Mouse (Mus musculus): ENCODE data around the gene Zmynd8. TPM values are rescaled to one million over a fixed set of nuclear protein-coding genes. Genes with fewer than 3 reads are reported as not detected.

Gene Zmynd8
- polyA plus RNA-seq, 1 experiment, result 57.7 TPM

DNA sequence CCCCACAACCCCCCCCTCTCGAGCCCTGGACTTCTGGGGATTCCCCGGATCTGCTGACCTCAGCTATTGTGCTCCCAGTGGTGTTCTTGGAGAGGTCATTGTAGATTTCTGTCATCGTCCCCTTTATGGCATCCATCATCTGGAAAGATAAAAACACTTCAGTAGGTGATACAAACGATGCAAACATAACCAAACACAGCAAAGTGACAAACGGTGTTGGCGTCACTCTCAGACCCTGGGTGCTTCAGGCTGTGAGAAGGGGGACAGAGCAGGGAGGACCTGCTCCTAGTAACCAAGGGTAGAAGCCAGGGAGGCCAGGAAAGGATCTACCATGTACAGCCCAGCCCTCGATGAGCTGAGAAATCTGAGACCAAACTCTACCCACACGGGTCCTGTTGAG lies 100.9 kb downstream of the Zmynd8 start:
- no peaks in the 10 kb centered on the region for H3K9me3 ChIP-seq
- TF ChIP-seq GATA1 (IDR thresholded peaks at IDR 0.05; ENCODE audit: borderline replicate concordance, low read length), result no peak
- TF ChIP-seq FLI1 (IDR thresholded peaks at IDR 0.05; ENCODE audit: low read length), result no peak
- no peak overlapping the region for H3K4me3 ChIP-seq (replicated peaks)
- H3K4me1 ChIP-seq, result peaks cover 75% of the 10 kb centered on the region
- no peaks in the 10 kb centered on the region for H3K27me3 ChIP-seq (replicated peaks)
- H3K36me3 ChIP-seq (replicated peaks; ENCODE audit: low read length), result peaks cover 92% of the 10 kb centered on the region

- Histone ChIP-seq H3K36me3 (replicated peaks; ENCODE audit: low read length) (peaks cover 95% of the 10 kb centered on the region), H3K9me3 (no peaks in the 10 kb centered on the region), H3K4me1 (peaks cover 89% of the 10 kb centered on the region), H3K4me3 (replicated peaks) (peak overlapping the region; percentile 66), H3K27me3 (replicated peaks) (no peaks in the 10 kb centered on the region)
- peak; percentile 68; the same call in 1 of the 2 replicates for TF ChIP-seq FLI1 (IDR thresholded peaks at IDR 0.05; ENCODE audit: low read length)
- peak; percentile 81; the same call in 1 of the 3 replicates for TF ChIP-seq GATA1 (IDR thresholded peaks at IDR 0.05; ENCODE audit: borderline replicate concordance, low read length)
These were observed 105.6 kb downstream of the Zmynd8 start for GRCm38 (mm10) chr2:165793283-165793638.

GRCm38 (mm10) chr2:165792431-165793282 lies 106.2 kb downstream of the Zmynd8 start:
- TF ChIP-seq FLI1 (IDR thresholded peaks at IDR 0.05; ENCODE audit: low read length), result 0 out of 2 replicates have a peak, but pooled peaks have one; percentile 12
- no peak for TF ChIP-seq GATA1 (IDR thresholded peaks at IDR 0.05; ENCODE audit: borderline replicate concordance, low read length)
- H3K9me3 ChIP-seq, result no peaks in the 10 kb centered on the region
- H3K4me1 ChIP-seq, result peaks cover 89% of the 10 kb centered on the region
- H3K36me3 ChIP-seq (replicated peaks; ENCODE audit: low read length), result peaks cover 95% of the 10 kb centered on the region
- no peaks in the 10 kb centered on the region for H3K27me3 ChIP-seq (replicated peaks)
- peak overlapping the region; percentile 83 for H3K4me3 ChIP-seq (replicated peaks)

DNA sequence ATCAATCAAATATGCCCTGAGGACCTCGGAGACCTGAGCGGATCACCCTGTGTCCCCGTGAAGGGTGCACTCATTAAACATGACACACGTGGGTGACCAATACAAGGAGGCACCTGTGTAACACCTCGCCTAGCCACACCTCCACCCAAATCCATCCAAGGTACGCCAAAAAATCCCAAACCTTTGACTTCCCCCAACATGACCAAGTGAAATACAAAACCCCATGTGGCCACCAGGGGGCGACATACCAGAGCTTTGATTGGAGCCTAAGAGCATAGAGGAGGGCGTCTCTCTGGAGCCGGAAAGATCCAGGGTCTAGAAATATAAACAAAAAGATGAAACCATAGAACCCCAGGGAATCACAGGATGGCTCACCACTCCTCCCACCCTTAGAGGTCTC lies 107.2 kb downstream of the Zmynd8 start:
- H3K9me3 ChIP-seq, result no peaks in the 10 kb centered on the region
- no peaks in the 10 kb centered on the region for H3K27me3 ChIP-seq (replicated peaks)
- H3K4me1 ChIP-seq, result peaks cover 88% of the 10 kb centered on the region
- peak overlapping the region; percentile 78 for H3K4me3 ChIP-seq (replicated peaks)
- TF ChIP-seq FLI1 (IDR thresholded peaks at IDR 0.05; ENCODE audit: low read length), result no peak
- no peak for TF ChIP-seq GATA1 (IDR thresholded peaks at IDR 0.05; ENCODE audit: borderline replicate concordance, low read length)
- peaks cover 95% of the 10 kb centered on the region for H3K36me3 ChIP-seq (replicated peaks; ENCODE audit: low read length)

DNA sequence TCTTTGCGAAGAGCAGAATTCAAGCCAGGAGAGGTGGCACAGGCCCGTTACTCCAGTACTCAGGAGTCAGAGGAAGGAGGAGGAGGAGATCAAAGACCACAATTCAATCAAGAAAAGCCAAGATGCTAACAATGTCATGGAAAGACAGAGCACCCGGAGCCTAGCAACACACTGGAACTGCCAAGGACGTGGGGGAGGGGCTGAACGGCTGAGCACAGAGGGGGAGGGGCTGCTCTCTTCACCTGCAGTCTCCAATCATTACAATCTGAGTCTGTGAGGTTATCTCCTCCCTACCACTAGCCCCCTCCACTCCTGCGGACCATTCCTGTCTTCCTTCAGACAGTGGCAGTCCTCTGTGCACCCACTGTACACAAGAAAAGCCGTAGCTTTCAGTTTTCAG lies 107.8 kb downstream of the Zmynd8 start:
- Histone ChIP-seq H3K9me3 (no peaks in the 10 kb centered on the region), H3K36me3 (replicated peaks; ENCODE audit: low read length) (peaks cover 97% of the 10 kb centered on the region), H3K4me1 (peaks cover 83% of the 10 kb centered on the region), H3K4me3 (replicated peaks) (no peak overlapping the region), H3K27me3 (replicated peaks) (no peaks in the 10 kb centered on the region)
- no peak for TF ChIP-seq GATA1 (IDR thresholded peaks at IDR 0.05; ENCODE audit: borderline replicate concordance, low read length)

DNA sequence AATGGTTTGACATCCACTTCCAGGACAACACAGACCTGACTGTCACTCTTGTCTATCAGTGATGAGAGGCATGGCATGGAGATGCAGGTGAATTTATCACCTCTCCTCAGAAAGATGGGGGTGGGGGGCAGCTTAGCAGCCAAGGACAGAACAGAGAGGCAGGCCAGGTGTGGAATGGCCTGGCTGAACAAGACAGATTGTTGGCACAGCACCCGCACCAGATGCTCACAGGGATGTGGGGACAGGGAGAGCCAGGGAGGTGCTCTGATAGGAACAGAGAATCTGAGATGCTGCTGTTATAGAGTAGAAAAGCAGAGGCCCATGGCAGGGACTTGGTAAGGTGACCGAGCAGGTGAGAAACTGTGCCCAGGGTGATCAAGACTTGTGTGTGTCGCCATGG lies 109.1 kb downstream of the Zmynd8 start:
- no peak overlapping the region for H3K4me3 ChIP-seq (replicated peaks)
- H3K27me3 ChIP-seq (replicated peaks), result no peaks in the 10 kb centered on the region
- TF ChIP-seq GATA1 (IDR thresholded peaks at IDR 0.05; ENCODE audit: borderline replicate concordance, low read length) (no peak), FLI1 (IDR thresholded peaks at IDR 0.05; ENCODE audit: low read length) (no peak)
- peaks cover 80% of the 10 kb centered on the region for H3K4me1 ChIP-seq
- no peaks in the 10 kb centered on the region for H3K9me3 ChIP-seq
- H3K36me3 ChIP-seq (replicated peaks; ENCODE audit: low read length), result peaks cover 100% of the 10 kb centered on the region

- peaks cover 100% of the 10 kb centered on the region for H3K36me3 ChIP-seq (replicated peaks; ENCODE audit: low read length)
- H3K4me3 ChIP-seq (replicated peaks), result no peak overlapping the region
- no peaks in the 10 kb centered on the region for H3K9me3 ChIP-seq
- peaks cover 74% of the 10 kb centered on the region for H3K4me1 ChIP-seq
- no peak for TF ChIP-seq GATA1 (IDR thresholded peaks at IDR 0.05; ENCODE audit: borderline replicate concordance, low read length)
- TF ChIP-seq FLI1 (IDR thresholded peaks at IDR 0.05; ENCODE audit: low read length), result no peak
- H3K27me3 ChIP-seq (replicated peaks), result no peaks in the 10 kb centered on the region
These were observed 110.0 kb downstream of the Zmynd8 start for GRCm38 (mm10) chr2:165788796-165789195.

- TF ChIP-seq GATA1 (IDR thresholded peaks at IDR 0.05; ENCODE audit: borderline replicate concordance, low read length) (no peak), FLI1 (IDR thresholded peaks at IDR 0.05; ENCODE audit: low read length) (no peak)
- Histone ChIP-seq H3K4me1 (peaks cover 70% of the 10 kb centered on the region), H3K9me3 (no peaks in the 10 kb centered on the region), H3K27me3 (replicated peaks) (no peaks in the 10 kb centered on the region), H3K36me3 (replicated peaks; ENCODE audit: low read length) (peaks cover 100% of the 10 kb centered on the region), H3K4me3 (replicated peaks) (no peak overlapping the region)
These were observed 110.8 kb downstream of the Zmynd8 start for GRCm38 (mm10) chr2:165788005-165788404.

GRCm38 (mm10) chr2:165786467-165786866 lies 112.3 kb downstream of the Zmynd8 start:
- Histone ChIP-seq H3K4me3 (replicated peaks) (no peak overlapping the region), H3K4me1 (peaks cover 68% of the 10 kb centered on the region), H3K9me3 (no peaks in the 10 kb centered on the region), H3K36me3 (replicated peaks; ENCODE audit: low read length) (peaks cover 100% of the 10 kb centered on the region), H3K27me3 (replicated peaks) (no peaks in the 10 kb centered on the region)
- TF ChIP-seq FLI1 (IDR thresholded peaks at IDR 0.05; ENCODE audit: low read length), result no peak
- TF ChIP-seq GATA1 (IDR thresholded peaks at IDR 0.05; ENCODE audit: borderline replicate concordance, low read length), result no peak

- no peaks in the 10 kb centered on the region for H3K9me3 ChIP-seq
- TF ChIP-seq GATA1 (IDR thresholded peaks at IDR 0.05; ENCODE audit: borderline replicate concordance, low read length) (no peak), FLI1 (IDR thresholded peaks at IDR 0.05; ENCODE audit: low read length) (no peak)
- H3K36me3 ChIP-seq (replicated peaks; ENCODE audit: low read length), result peaks cover 96% of the 10 kb centered on the region
These were observed 113.3 kb downstream of the Zmynd8 start for GRCm38 (mm10) chr2:165785312-165786036.

More at GRCm38 (mm10) chr2:165785312-165786036, 113.3 kb downstream of the Zmynd8 start:
- H3K4me3 ChIP-seq (replicated peaks), result no peak overlapping the region
- peaks cover 62% of the 10 kb centered on the region for H3K4me1 ChIP-seq
- no peaks in the 10 kb centered on the region for H3K27me3 ChIP-seq (replicated peaks)
